Mouse (Mus musculus): ENCODE data around the gene U90926.

The U90926 gene

GRCm38 (mm10) chr5:92215308-92215707, at the start of gene U90926:
Gene U90926 (minus strand): TSS chr5:92215408.
- no peak for DNase-seq (ENCODE audit: low spot score in 2 of 2)

- no peak for DNase-seq (ENCODE audit: low spot score in 2 of 2)
Measured at GRCm38 (mm10) chr5:92263761-92264359, 48.7 kb upstream of the U90926 start.

- no peak for DNase-seq (ENCODE audit: low spot score in 2 of 2)
Measured at GRCm38 (mm10) chr5:92262646-92263045, 47.4 kb upstream of the U90926 start.

- DNase-seq (ENCODE audit: low spot score in 2 of 2): no peak
Measured at GRCm38 (mm10) chr5:92256218-92256617, 41.0 kb upstream of the U90926 start, which contains the start of gene Ppef2. Gene Ppef2 (minus strand): TSS chr5:92256278.

GRCm38 (mm10) chr5:92254476-92254875, 39.3 kb upstream of the U90926 start:
- no peak for DNase-seq (ENCODE audit: low spot score in 2 of 2)

DNA sequence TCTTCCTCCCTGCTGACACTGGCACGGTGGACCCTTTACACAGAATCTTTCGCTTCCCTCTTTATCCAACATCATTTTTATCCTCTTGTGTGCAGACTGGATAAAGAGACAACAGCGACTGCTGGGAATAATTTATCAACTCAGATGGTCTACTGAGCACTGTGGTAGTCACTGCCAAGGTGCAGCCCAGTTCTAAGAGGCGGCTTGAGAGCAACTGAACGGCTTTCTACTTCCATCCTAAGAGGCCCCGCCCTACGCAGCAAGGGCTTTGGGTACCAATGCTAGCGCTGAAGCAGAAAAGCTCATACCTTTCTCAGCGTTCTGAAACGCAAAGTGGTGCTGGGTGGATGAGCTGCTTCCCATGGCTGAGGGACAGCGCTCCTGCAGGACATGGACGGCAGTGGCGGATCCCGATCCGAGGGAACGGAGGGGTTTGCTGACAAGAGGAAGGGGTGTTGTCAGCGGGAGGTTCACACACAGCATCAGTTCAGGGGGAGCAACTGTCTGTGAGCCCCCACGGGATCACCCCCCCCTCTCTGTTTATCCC, 37.7 kb upstream of the U90926 start:
- no peak for DNase-seq (ENCODE audit: low spot score in 2 of 2)

GRCm38 (mm10) chr5:92252031-92252430, 36.8 kb upstream of the U90926 start:
- DNase-seq (ENCODE audit: low spot score in 2 of 2): no peak

DNA sequence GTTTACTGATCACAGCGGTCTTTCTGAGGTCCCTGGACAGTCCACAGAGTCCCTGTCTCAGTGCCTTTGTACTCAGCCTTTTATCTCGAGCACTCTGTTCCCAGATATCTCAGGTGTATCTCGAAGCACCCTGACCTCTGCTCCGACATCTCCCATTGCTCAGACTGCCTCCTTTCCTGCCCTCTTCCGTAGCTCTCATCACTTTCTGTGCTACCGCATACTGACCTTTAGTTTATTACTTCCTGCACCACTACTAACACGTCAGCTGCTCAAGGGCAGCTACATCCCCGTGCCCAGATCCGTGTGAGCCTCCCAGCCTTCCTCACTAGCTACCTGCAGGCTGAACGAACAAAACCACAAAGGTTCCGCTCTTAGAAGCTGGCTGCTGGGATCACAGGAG, 33.4 kb upstream of the U90926 start:
- no peak for DNase-seq (ENCODE audit: low spot score in 2 of 2)

DNA sequence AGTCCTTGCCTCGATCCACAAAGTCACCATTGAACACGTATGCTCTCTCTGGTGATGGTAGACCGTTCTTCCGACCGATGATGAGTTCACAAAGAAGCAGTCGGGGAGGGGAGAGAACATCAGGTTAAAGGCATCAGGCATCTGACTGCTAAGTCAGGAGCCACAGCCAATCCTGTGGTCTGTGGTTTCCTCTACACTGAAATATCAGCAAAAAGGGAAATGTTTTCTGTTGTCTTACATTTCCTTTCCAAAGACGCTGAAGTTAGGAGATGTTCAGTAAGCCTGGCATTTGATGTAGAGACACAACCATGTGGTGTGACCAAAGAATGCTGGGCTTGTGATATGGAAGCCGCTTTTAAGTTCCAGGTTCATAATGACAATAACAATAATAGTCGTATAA, 30.3 kb upstream of the U90926 start:
- no peak for DNase-seq (ENCODE audit: low spot score in 2 of 2)

- no peak for DNase-seq (ENCODE audit: low spot score in 2 of 2)
Measured at GRCm38 (mm10) chr5:92244900-92245299, 29.7 kb upstream of the U90926 start.

DNA sequence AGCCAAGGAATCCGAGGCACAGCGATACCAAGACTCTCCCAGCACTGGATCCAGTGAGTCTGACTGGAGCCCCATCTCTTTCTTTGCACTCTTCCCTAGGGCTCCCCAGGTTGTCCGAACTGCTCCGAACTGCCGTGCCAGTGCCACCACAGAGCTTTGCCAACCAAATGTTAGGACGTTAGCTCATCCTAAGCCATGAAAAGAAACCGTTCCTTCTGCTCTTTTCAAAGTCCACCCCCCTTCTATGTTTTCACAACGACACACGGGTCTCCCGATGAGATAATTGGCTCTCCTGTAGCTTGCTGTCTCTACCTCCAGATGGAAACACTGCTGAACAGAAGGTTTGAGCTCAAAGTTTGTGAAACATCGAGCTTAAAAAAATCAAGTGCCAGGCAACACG, 25.6 kb upstream of the U90926 start:
- no peak for DNase-seq (ENCODE audit: low spot score in 2 of 2)

GRCm38 (mm10) chr5:92239333-92240232, 24.4 kb upstream of the U90926 start:
- DNase-seq (ENCODE audit: low spot score in 2 of 2): no peak

DNA sequence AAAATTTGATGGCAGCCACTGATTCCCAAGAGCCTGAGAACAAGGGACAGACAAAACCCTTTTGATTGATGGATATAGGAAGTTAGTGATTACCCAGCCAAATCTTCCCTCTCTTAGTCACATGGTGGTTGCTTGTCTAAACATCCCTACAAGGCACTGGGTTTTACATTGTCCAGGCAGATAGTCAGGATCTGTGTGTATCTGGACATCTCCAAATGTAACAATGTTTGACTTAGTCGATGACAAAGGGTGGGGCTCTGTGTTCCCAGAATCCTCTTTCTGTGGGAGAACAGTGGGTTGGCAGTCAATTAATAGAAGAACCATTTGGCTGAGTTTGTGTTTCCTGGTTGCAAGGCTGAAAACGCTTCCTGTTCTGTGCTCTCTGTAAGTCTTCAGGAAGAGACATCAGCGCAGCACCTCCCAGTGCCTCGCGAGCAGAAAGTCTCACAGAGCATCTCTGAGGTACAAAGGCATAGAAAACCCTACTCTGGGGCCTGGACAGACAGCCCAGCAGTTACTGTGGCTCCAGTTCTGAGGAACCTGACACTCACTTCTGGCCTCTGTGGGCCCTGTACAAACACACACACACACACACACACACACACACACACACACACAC, 19.8 kb upstream of the U90926 start:
- DNase-seq (ENCODE audit: low spot score in 2 of 2): no peak

GRCm38 (mm10) chr5:92233366-92233765, 18.2 kb upstream of the U90926 start:
- DNase-seq (ENCODE audit: low spot score in 2 of 2): no peak

GRCm38 (mm10) chr5:92231836-92232235, 16.6 kb upstream of the U90926 start:
- DNase-seq (ENCODE audit: low spot score in 2 of 2): no peak

- DNase-seq (ENCODE audit: low spot score in 2 of 2): no peak
Measured at GRCm38 (mm10) chr5:92230306-92230705, 15.1 kb upstream of the U90926 start.

GRCm38 (mm10) chr5:92229514-92229913, 14.3 kb upstream of the U90926 start:
- no peak for DNase-seq (ENCODE audit: low spot score in 2 of 2)

DNA sequence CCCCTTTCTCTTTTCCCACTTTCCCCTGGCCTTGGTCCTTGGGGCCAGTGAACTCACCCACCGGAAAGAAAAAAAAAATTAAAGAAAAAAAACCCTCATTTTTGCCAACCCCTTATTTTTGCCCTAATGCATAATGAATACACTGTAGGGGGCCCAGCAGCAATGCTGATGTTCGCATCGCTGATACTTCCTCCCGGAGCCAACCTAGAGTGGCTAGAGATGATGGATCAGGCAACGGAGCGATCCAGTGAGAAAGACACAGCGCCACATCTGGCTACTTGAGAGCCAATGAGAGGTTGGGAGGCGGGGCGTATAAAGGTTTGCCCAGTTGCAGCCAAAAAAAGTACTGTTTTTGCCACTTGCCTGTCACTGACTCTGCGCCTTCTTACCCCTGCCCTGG, 13.6 kb upstream of the U90926 start:
- DNase-seq (ENCODE audit: low spot score in 2 of 2): no peak

- DNase-seq (ENCODE audit: low spot score in 2 of 2): no peak
Measured at GRCm38 (mm10) chr5:92227782-92228181, 12.6 kb upstream of the U90926 start.

DNA sequence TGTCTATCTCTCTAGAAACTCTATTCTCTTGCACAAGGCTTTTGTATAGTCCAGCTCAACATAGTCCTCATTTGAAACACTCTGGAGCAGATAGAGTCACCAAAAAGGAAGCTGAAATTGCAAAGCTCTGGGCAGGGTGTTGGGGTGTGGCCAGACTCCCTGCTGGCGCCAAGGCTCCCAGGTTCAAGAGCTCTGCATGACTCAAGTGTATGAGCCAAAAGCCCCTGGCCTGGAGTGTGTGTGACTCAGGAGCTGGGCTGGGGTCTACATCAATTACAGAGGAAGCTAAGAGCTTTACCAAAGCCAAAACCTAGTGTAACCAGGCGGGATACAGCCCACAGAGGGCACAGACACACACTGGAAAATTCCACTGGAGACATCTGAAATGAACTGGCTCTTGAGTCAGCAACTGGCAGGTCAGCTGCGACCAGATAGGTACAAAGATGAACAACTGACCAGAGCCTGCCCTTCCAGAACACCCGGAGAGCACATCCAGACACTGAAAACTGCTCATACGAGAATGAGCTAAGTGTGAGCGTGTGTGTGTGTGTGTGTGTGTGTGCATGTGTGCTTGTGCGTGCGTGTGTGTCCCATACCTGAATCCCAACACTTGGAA, 5.2 kb upstream of the U90926 start:
- DNase-seq (ENCODE audit: low spot score in 2 of 2): no peak

GRCm38 (mm10) chr5:92219826-92220225, 4.6 kb upstream of the U90926 start:
- DNase-seq (ENCODE audit: low spot score in 2 of 2): no peak
